Mouse (Mus musculus): ENCODE measurements around the gene Lysmd4.

Lysmd4 gene

DNA sequence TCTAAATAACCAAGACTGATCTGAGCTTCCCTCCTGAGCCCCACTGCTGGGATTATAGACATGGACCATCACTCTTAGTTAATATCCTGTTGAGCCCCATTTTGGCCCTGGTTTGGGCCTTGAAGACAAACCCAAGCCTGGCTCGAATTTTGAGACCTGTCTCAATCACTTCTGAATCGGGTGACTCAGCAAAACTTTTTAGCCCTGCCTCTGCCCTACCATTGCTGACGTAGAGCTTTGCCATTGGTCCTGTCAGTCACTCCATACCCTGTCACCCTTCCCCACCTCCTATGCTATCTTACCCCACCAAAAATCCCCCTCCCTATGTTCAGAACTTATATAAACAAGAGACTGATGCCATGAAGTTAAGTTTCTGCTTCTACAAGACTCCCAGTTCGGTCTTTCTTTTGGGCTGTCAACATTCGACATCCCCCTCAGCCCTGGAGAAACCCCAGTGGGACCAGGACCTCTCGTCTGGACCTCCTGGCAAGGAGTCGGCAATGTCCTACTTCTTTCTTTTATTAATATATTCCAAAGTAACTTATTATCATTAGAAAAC, 119.8 kb downstream of the Lysmd4 start:
- DNase-seq (ENCODE audit: low read depth): no peak

DNA sequence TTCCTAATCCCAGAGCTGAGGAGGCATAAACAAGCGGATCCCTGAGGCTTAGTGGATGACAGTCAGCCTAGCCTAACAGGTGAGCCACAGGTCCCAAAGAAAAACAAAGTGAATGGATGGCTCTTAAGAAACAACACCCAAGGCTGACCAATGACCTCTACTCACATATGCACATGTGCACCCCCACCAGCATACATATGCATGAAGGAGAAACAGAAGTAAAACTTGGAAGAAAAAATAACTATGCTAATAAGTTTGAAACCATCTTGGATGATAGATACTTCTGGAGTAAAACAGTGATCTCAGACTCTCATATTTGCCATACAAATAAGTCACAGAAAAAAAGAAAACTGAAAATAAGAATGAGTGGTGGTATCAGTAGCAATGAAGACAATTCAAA, 122.1 kb downstream of the Lysmd4 start:
- DNase-seq (ENCODE audit: low read depth): no peak

- DNase-seq (ENCODE audit: low read depth): peak; percentile 48
Observed at GRCm38 (mm10) chr7:67352989-67353388, 130.6 kb downstream of the Lysmd4 start.

DNA sequence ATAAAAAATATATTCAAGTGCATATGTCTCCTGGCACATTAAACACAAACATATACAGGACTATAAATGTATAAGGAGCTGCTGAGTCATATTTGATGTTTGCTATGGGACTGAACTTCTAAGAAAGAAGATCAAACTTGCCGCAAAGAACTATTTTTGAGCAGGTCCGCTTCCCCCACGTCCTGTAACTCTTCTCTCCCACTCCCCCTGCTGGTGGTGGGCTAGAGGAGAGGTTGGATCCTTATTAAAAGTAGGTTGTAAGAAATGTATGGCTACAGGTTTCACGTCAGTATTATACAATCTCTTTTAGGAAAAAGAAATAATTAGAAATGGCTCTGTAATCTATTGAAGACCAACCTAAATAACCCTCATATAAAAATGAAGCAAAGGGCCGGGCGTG, 131.3 kb downstream of the Lysmd4 start:
- peak; percentile 85 for DNase-seq (ENCODE audit: low read depth)

- peak; percentile 51 for DNase-seq (ENCODE audit: low read depth)
Observed at GRCm38 (mm10) chr7:67355870-67356269, 133.5 kb downstream of the Lysmd4 start.
